Mouse (Mus musculus) small intestine, adult 2 months (tissue): Measurements from ENCODE around the gene Slc25a23. TPM values are rescaled to one million over a fixed set of nuclear protein-coding genes. Genes with fewer than 3 reads are reported as not detected.
"Not testable (repeated sequence)": the region's sequence is repeated elsewhere in the genome, so short reads cannot be mapped to it uniquely, and the experiment has no call there.

Experiments used
- H3K27ac ChIP-seq: fragments of 200-500 bp; 2 replicates; pipeline ENCODE4 v1.5.1; 2012; ENCODE audit warnings: low read depth, low read length, control low read depth, inconsistent platforms; ENCODE audit not compliant: insufficient read depth
- H3K27me3 ChIP-seq: fragments of 200-500 bp; 2 replicates; pipeline ENCODE4 v1.6.1; 2012; ENCODE audit warnings: mild to moderate bottlenecking, moderate library complexity, low read length, inconsistent platforms; ENCODE audit not compliant: control insufficient read depth, insufficient read depth
- H3K36me3 ChIP-seq: fragments of 200-500 bp; 2 replicates; pipeline ENCODE4 v1.6.1; 2012; ENCODE audit warnings: mild to moderate bottlenecking, low read length, control low read depth, inconsistent platforms; ENCODE audit not compliant: control insufficient read depth, insufficient read depth
- H3K4me1 ChIP-seq: fragments of 200-500 bp; 2 replicates; pipeline ENCODE4 v1.6.1; 2012; ENCODE audit warnings: low read length, inconsistent platforms, mixed read lengths; ENCODE audit not compliant: control insufficient read depth, insufficient read depth, insufficient read length
- H3K4me3 ChIP-seq: fragments of 200-500 bp; 2 replicates; pipeline ENCODE4 v1.5.1; 2012; ENCODE audit warnings: low read depth, mild to moderate bottlenecking, control low read depth, inconsistent platforms, low read length, moderate library complexity
- CTCF ChIP-seq: fragments of 200-500 bp; IDR thresholded peaks from 2 replicates; pipeline ENCODE4 v1.5.1; 2012; ENCODE audit warnings: low read depth, mild to moderate bottlenecking, control low read depth, inconsistent platforms, low read length, moderate library complexity, mixed read lengths; ENCODE audit not compliant: insufficient replicate concordance, insufficient read length; ENCODE audit errors: extremely low read depth
- POLR2A ChIP-seq: fragments of 200-500 bp; IDR thresholded peaks from 2 replicates; pipeline ENCODE4 v1.6.1; 2012; ENCODE audit warnings: low read depth, mild to moderate bottlenecking, control low read depth, inconsistent platforms, low read length, moderate library complexity
- WGBS: fragments of 180-500 bp; shearing (Covaris S2); methylation state at CpG from one replicate; pipeline ENCODE4 v1.1.7; 2018; 5-methylcytosine and 5-hydroxymethylcytosine counted together
- polyA plus RNA-seq: library from polyadenylated mRNA; depleted of rRNA; stranded (reverse); fragments of >200 nt; gene quantifications from 2 replicates; pipeline ENCODE4 v1.2.3, GENCODE M21; 2012

The Slc25a23 gene
- polyA plus RNA-seq, 1 experiment: 13.3 TPM

DNA sequence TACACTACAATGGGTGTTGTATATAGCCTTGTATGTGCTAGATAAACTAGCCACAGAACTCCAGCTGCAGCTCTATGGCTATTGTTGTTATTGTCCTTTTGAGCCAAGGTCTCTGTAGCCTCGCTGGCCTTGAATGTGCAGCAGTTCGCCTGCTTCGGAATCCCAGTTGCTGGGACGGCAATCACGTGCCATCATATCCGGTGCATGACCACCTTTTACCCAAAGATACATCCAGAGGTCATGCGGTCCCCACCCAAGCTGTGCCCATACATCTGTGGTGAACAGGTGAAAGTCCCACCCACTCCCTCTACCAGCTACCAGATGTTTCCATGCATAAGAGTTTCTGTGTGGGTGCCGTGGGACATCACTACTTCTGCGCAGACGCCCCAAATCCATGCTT, 1.4 kb upstream of the Slc25a23 start:
- Histone ChIP-seq H3K27me3 (no peaks in the 10 kb centered on the region), H3K27ac (peak overlapping the region; percentile 56), H3K4me1 (peaks cover 13% of the 10 kb centered on the region; the same call in 1 of the 2 replicates), H3K36me3 (peaks cover 12% of the 10 kb centered on the region), H3K4me3 (peak overlapping the region; percentile 0; the same call in 1 of the 2 replicates)
- TF ChIP-seq CTCF (no peak), POLR2A (no peak)
- 24% methylated on average over 10 of the region's 10 CpGs for WGBS

DNA sequence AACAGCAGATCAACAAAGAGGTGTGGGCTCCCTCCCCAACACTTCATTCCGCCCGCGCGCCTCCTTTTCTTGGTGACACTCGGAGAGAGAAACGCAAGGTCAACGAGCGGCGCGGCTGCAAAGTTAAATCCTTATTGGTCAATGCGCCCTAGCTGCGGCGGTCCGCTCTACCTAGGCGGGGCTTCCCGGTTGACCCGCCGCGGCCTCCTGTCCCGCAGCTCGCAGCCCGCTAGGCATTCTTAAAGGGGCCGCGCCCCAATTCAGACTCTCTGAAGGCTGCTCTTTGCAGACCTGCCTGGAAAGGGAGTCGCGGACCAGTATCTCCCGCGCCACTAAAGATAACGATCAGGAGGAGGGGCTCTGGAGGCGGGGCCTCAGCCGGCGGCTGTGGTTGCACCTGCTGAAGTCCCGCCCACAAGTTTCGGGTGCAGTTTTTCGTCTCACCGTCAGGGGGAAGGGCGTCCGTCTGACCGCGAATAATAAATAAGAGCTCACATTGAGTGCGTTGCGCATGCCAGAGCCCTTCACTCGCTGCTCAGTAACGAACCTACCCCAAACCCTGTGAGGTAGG, 653 bp upstream of the Slc25a23 start:
- peak overlapping the region; percentile 77 for H3K4me3 ChIP-seq
- peak overlapping the region; percentile 72 for H3K27ac ChIP-seq
- no peaks in the 10 kb centered on the region for H3K27me3 ChIP-seq
- H3K36me3 ChIP-seq: peaks cover 5% of the 10 kb centered on the region
- TF ChIP-seq POLR2A: peak; percentile 36; the same call in 1 of the 2 replicates
- TF ChIP-seq CTCF: peak; percentile 79
- WGBS: under 1% methylated on average over 44 of the region's 44 CpGs
- peaks cover 11% of the 10 kb centered on the region; the same call in 1 of the 2 replicates for H3K4me1 ChIP-seq

DNA sequence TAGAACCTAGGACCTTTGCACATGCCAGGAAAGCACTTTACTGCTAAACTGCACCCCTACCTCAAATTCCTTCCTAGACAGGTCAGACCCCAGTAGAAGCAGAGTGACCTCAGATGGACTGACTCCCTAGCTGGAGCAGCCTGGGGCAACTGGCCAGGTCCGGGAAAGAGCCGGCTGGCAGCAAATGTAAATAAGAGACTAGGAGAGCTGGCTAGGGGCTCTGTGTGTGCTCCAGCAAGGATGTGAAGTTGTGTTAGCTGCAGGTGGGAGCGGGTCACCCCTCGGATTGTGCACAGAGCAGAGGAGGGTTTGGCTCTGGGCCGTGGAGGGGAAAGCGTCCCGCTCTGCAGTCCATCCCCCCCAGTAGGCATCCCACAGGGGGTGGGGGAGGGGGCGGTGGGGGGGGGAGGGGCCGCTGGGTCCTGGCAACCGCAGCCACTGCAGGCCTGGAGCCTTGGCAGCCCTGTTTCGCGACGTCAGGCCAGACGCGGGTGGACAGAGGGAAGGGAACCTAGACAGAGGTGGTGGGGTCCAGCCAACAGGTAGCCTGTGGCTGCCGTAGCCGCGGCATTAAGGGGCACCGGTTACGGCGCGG, 675 bp downstream of the Slc25a23 start, which contains the start of gene Crb3:
Crb3 (plus strand) TSS at position 215 of the 595 bp plus-strand sequence.
- 2% methylated on average over 17 of the region's 22 CpGs for whole genome bisulfite sequencing
- Histone ChIP-seq H3K36me3 (no peaks in the 10 kb centered on the region), H3K4me1 (peaks cover 5% of the 10 kb centered on the region; the same call in 1 of the 2 replicates), H3K4me3 (peak within 1 kb of the TSS; percentile 77), H3K27ac (no peak within 1 kb of the TSS; the same call in none of the 2 replicates), H3K27me3 (no peaks in the 10 kb centered on the region)
- TF ChIP-seq POLR2A (no peak), CTCF (no peak)

GRCm38 (mm10) chr17:57056246-57056645, 3.4 kb downstream of the Slc25a23 start:
- no peak overlapping the region for H3K27ac ChIP-seq
- H3K27me3 ChIP-seq: no peaks in the 10 kb centered on the region
- TF ChIP-seq CTCF: no peak
- no peak for TF ChIP-seq POLR2A
- H3K36me3 ChIP-seq: no peaks in the 10 kb centered on the region
- no peak overlapping the region for H3K4me3 ChIP-seq
- peaks cover 4% of the 10 kb centered on the region; the same call in 1 of the 2 replicates for H3K4me1 ChIP-seq
- 55% methylated on average over 3 of the region's 3 CpGs for WGBS

GRCm38 (mm10) chr17:57051679-57052078, 8.0 kb downstream of the Slc25a23 start:
- not testable (repeated sequence) for H3K4me1 ChIP-seq, H3K36me3 ChIP-seq, H3K27me3 ChIP-seq, H3K4me3 ChIP-seq, H3K27ac ChIP-seq
- WGBS: 82% methylated on average over 4 of the region's 4 CpGs

DNA sequence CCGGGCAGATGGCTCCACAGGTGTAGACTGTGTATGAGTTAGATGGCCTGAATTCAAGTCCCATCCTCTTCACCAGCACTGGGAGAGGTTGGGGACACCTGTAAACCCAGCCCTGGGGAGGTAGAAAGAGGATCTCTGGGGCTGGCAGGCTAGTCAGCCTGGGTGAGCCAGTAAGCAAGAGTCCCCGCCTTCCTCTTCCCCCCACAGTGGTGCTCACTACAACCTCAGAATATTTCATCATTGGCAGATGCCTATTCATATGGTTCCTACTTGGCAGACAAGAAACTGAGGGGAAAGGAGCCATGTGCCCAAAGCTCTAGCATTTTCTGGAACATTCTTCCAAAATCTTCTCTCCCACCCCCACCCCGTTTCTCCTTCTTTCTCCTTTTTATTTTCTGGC, 10.8 kb downstream of the Slc25a23 start:
- H3K27ac ChIP-seq: no peak overlapping the region
- H3K27me3 ChIP-seq: no peaks in the 10 kb centered on the region
- 89% methylated on average over 3 of the region's 3 CpGs for WGBS
- H3K36me3 ChIP-seq: no peaks in the 10 kb centered on the region
- no peaks in the 10 kb centered on the region for H3K4me1 ChIP-seq
- no peak for TF ChIP-seq POLR2A
- TF ChIP-seq CTCF: no peak
- H3K4me3 ChIP-seq: no peak overlapping the region

DNA sequence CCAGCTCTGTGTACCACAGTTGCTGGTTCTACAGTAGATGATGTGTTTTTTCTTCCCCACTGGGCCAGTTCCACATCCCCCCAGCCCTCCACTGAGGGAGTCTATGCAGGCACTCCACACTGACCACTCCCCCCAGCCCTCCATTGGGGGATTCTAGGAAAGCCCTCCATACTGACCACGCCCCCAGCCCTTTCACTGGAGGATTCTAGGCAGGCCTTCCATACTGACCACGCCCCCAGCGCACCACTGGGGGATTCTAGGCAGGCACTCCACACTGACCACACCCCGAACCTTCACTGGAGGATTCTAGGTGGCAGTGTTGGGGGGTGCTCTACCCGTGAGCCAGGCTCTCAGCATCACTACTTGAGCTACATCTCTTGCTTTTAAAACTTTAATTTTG, 12.3 kb downstream of the Slc25a23 start:
- Histone ChIP-seq H3K4me1 (no peaks in the 10 kb centered on the region), H3K27ac (no peak overlapping the region), H3K27me3 (no peaks in the 10 kb centered on the region), H3K4me3 (no peak overlapping the region), H3K36me3 (no peaks in the 10 kb centered on the region)
- WGBS: 77% methylated on average over 5 of the region's 5 CpGs
- TF ChIP-seq POLR2A: no peak
- no peak for TF ChIP-seq CTCF
